14 mouse cellular contexts compared by ENCODE assay signal in the genomic region with DNA sequence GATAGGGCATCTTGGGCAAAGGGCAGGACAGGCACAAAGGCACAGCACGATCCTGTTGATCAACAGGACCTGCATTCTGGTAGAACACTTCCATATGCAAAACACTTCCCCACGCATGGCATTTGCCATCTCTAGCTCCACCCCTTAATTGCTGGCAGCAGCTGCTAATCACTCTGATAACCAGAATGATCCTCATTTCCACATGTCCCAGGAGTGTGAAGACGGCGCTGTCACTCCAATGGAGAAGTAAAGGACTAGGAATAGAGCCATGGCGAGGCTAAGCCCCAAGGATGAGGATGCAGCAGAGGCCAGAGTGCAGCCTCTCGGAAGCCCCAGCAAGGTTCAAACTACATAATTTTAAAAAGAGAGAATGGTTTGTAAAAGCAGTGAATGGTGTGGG. TPM values are rescaled to one million over a fixed set of nuclear protein-coding genes. Genes with fewer than 3 reads are reported as not detected.
DNase-seq lines count a peak whose midpoint lies in the region; ATAC-seq and TF ChIP-seq lines count a peak whose summit lies in the region.
"Had no signal": no experiment of that assay in that cellular context is flagged by ENCODE, and none has a peak within 500 bp of the region (broad histone marks: within the 10 kb centered on the region; RNA-seq: fewer than 3 reads in every experiment).

No protein-coding gene starts in this region.

- H3K9me3 ChIP-seq in hindbrain, embryonic 12.5 days (replicated peaks), result no peaks in the 10 kb centered on the region
- H3K9me3 ChIP-seq in hindbrain, embryonic 11.5 days (ENCODE audit: control insufficient read depth, low read length), result no peaks in the 10 kb centered on the region
- H3K9me3 ChIP-seq in MEL (replicated peaks; ENCODE audit: insufficient read depth, low read length), result no peaks in the 10 kb centered on the region
- H3K9me3 ChIP-seq in hindbrain, postnatal 0 days (ENCODE audit: low read length), result no peaks in the 10 kb centered on the region
- H3K9me3 ChIP-seq: kidney, embryonic 15.5 days; liver, embryonic 12.5 days had no signal

- 60% methylated on average over 6 of the region's 6 CpGs for WGBS in hindbrain, embryonic 12.5 days
- 77% methylated on average over 6 of the region's 6 CpGs for WGBS in hindbrain, embryonic 11.5 days
- WGBS in hindbrain, postnatal 0 days, result 46% methylated on average over 6 of the region's 6 CpGs

- peak; percentile 50; the same call in 1 of the 2 replicates for ATAC-seq in hindbrain, embryonic 12.5 days (ENCODE audit: low FRiP score)
- no peak for ATAC-seq in hindbrain, embryonic 11.5 days (ENCODE audit: low FRiP score)
- ATAC-seq in hindbrain, postnatal 0 days, result peak; percentile 59
- ATAC-seq: activated CD4-positive, CD25-positive, alpha-beta regulatory T cell, adult 4 months; CD4-positive, CD25-positive, alpha-beta regulatory T cell, adult 4 months; inflammation-experienced regulatory T-cells, adult 6 months; liver, embryonic 12.5 days had no signal

- peaks cover 9% of the 10 kb centered on the region for H3K4me1 ChIP-seq in hindbrain, embryonic 12.5 days
- no peaks in the 10 kb centered on the region for H3K4me1 ChIP-seq in hindbrain, embryonic 11.5 days (replicated peaks; ENCODE audit: control insufficient read depth, insufficient read depth, low read length)
- H3K4me1 ChIP-seq in MEL (ENCODE audit: control insufficient read depth in 1 of 2, insufficient read depth in 2 of 2, low read length in 2 of 2), result peaks cover 5 to 26% of the 10 kb centered on the region in 2 experiments
- H3K4me1 ChIP-seq in hindbrain, postnatal 0 days (ENCODE audit: insufficient read depth, low read length), result peaks cover 14% of the 10 kb centered on the region

- H3K9ac ChIP-seq in hindbrain, embryonic 12.5 days, result no peak overlapping the region
- no peak overlapping the region for H3K9ac ChIP-seq in hindbrain, embryonic 11.5 days (ENCODE audit: low read depth, low read length)
- H3K9ac ChIP-seq in MEL (ENCODE audit: control insufficient read depth, low read depth, low read length, poor library complexity, severe bottlenecking), result no peak overlapping the region
- H3K9ac ChIP-seq in hindbrain, postnatal 0 days (replicated peaks; ENCODE audit: low read length), result no peak overlapping the region
- H3K9ac ChIP-seq: kidney, embryonic 15.5 days; liver, embryonic 12.5 days had no signal

- H3K79me2 ChIP-seq in MEL (ENCODE audit: control insufficient read depth, insufficient read depth, low read length, poor library complexity), result no peaks in the 10 kb centered on the region

- DNase-seq in hindbrain, embryonic 11.5 days (ENCODE audit: low spot score), result no peak
- peak; percentile 13 for DNase-seq in MEL (ENCODE audit: low read depth, low spot score)
- DNase-seq in brain, embryonic 14.5 days (ENCODE audit: low read depth), result peak; percentile 75
- peak; percentile 24 for DNase-seq in hindbrain, postnatal 0 days (ENCODE audit: low spot score)
- no peak for DNase-seq in Muller cell, postnatal 12 days (ENCODE audit: inconsistent ontology term)
- DNase-seq in frontal cortex, postnatal 14 days (ENCODE audit: low spot score in 2 of 2), result no peak
- DNase-seq: adrenal gland, postnatal 36 days; thymus, adult 2 months had no signal

- no peak overlapping the region for H3K4me2 ChIP-seq in hindbrain, embryonic 12.5 days (replicated peaks)
- H3K4me2 ChIP-seq in hindbrain, embryonic 11.5 days (replicated peaks; ENCODE audit: low read depth, low read length), result no peak overlapping the region
- no peak overlapping the region for H3K4me2 ChIP-seq in hindbrain, postnatal 0 days (ENCODE audit: low read depth, low read length)
- H3K4me2 ChIP-seq: kidney, embryonic 15.5 days; liver, embryonic 12.5 days had no signal

- H3K4me3 ChIP-seq in hindbrain, embryonic 12.5 days, result no peak overlapping the region
- no peak overlapping the region for H3K4me3 ChIP-seq in hindbrain, embryonic 11.5 days (ENCODE audit: low read depth, low read length)
- no peak overlapping the region for H3K4me3 ChIP-seq in MEL (ENCODE audit: control insufficient read depth in 1 of 2, insufficient read depth in 1 of 2, low read depth in 2 of 2, low read length in 2 of 2)
- no peak overlapping the region for H3K4me3 ChIP-seq in hindbrain, postnatal 0 days (ENCODE audit: low read length)
- H3K4me3 ChIP-seq: kidney, embryonic 15.5 days; liver, embryonic 12.5 days had no signal

- no peak for TF ChIP-seq RAD21 in MEL (IDR thresholded peaks at IDR 0.05; ENCODE audit: low read depth, low read length)

- no peak overlapping the region for H3K27ac ChIP-seq in hindbrain, embryonic 12.5 days
- no peak overlapping the region for H3K27ac ChIP-seq in hindbrain, embryonic 11.5 days (ENCODE audit: low read depth, low read length)
- no peak overlapping the region for H3K27ac ChIP-seq in MEL (ENCODE audit: control insufficient read depth, low read depth, low read length)
- H3K27ac ChIP-seq in hindbrain, postnatal 0 days, result peak overlapping the region; percentile 67
- H3K27ac ChIP-seq: kidney, embryonic 15.5 days; liver, embryonic 12.5 days had no signal

- H3K27me3 ChIP-seq in hindbrain, embryonic 12.5 days, result no peaks in the 10 kb centered on the region
- H3K27me3 ChIP-seq in hindbrain, embryonic 11.5 days (ENCODE audit: control insufficient read depth, insufficient read depth, low read length), result no peaks in the 10 kb centered on the region
- H3K27me3 ChIP-seq in MEL (ENCODE audit: control insufficient read depth in 1 of 2, insufficient read depth in 2 of 2, low read length in 2 of 2), result no peaks in the 10 kb centered on the region
- no peaks in the 10 kb centered on the region for H3K27me3 ChIP-seq in hindbrain, postnatal 0 days (ENCODE audit: insufficient read depth, low read length)
- H3K27me3 ChIP-seq: kidney, embryonic 15.5 days; liver, embryonic 12.5 days had no signal

- no peak for TF ChIP-seq EP300 in MEL (IDR thresholded peaks at IDR 0.05; ENCODE audit: low read depth in 1 of 2, low read length in 2 of 2)

- no peak for TF ChIP-seq POLR2A in MEL (IDR thresholded peaks at IDR 0.05; ENCODE audit: control insufficient read depth in 1 of 2, insufficient read depth in 1 of 2, low read depth in 1 of 2, low read length in 2 of 2, poor library complexity in 1 of 2)
- TF ChIP-seq POLR2A in brain, embryonic 14.5 days (IDR thresholded peaks at IDR 0.05; ENCODE audit: borderline replicate concordance, extremely low read depth, insufficient read depth, insufficient read length, poor library complexity, severe bottlenecking), result no peak

- no peak for TF ChIP-seq CTCF in MEL (IDR thresholded peaks at IDR 0.05 in 2 of 3, conservative IDR thresholded peaks at IDR 0.05 in 1 of 3; ENCODE audit: control insufficient read depth in 1 of 3, insufficient read depth in 1 of 3, low read depth in 2 of 3, low read length in 3 of 3, poor library complexity in 1 of 3, severe bottlenecking in 1 of 3)
- no peak for TF ChIP-seq CTCF in brain, embryonic 14.5 days (IDR thresholded peaks at IDR 0.05; ENCODE audit: borderline replicate concordance, extremely low read depth, insufficient read depth, insufficient read length)
- TF ChIP-seq CTCF in hindbrain, postnatal 0 days (IDR thresholded peaks at IDR 0.05; ENCODE audit: low read depth), result no peak

- H3K36me3 ChIP-seq in hindbrain, embryonic 12.5 days, result no peaks in the 10 kb centered on the region
- H3K36me3 ChIP-seq in hindbrain, embryonic 11.5 days (ENCODE audit: control insufficient read depth, insufficient read depth, low read length), result no peaks in the 10 kb centered on the region
- H3K36me3 ChIP-seq in MEL (ENCODE audit: control insufficient read depth in 1 of 2, insufficient read depth in 2 of 2, low read length in 2 of 2), result peaks cover 0 to 19% of the 10 kb centered on the region in 2 experiments; a peak in 2 of 4 replicates
- no peaks in the 10 kb centered on the region for H3K36me3 ChIP-seq in hindbrain, postnatal 0 days (ENCODE audit: insufficient read depth, low read length)
- H3K36me3 ChIP-seq: kidney, embryonic 15.5 days; liver, embryonic 12.5 days had no signal

TF ChIP-seq in MEL, 35 proteins besides CTCF, POLR2A, EP300 and RAD21:
- TF ChIP-seq KAT2A (conservative IDR thresholded peaks at IDR 0.05; ENCODE audit: low read depth, low read length) (no peak), NRF1 (IDR thresholded peaks at IDR 0.05; ENCODE audit: insufficient read depth, low read depth, low read length, poor library complexity, severe bottlenecking) (no peak), ZC3H11A (IDR thresholded peaks at IDR 0.05; ENCODE audit: low read depth, low read length) (no peak)

RNA-seq across cellular contexts. Expression of gene Ankrd44, which starts 26.9 kb away (rescaled TPM):
- 20.9 and 23.4 TPM in 2 replicates for polyA plus RNA-seq in hindbrain, embryonic 12.5 days (2016; fragmentation: Nextera tagmentation; extraction: Ambion mirVana)
- 15.1 and 19.4 TPM in 2 replicates for polyA plus RNA-seq in hindbrain, embryonic 11.5 days (2014; fragmentation: Nextera tagmentation; extraction: Ambion mirVana)
- total RNA-seq in MEL (2012; rRNA removed), result 1.9 and 2.3 TPM in 2 replicates
- polyA plus RNA-seq in MEL (2012; ENCODE audit: insufficient read depth in 1 of 2, insufficient read length in 2 of 2, low read depth in 1 of 2, low replicate concordance in 2 of 2, missing spikeins in 1 of 2), result 1 to 10 TPM in 1 of 2 experiments, not detected in 1; 4.4 TPM
- 51.3 and 55.5 TPM in 2 replicates for polyA plus RNA-seq in brain, embryonic 14.5 days (2012; rRNA removed)
- total RNA-seq in hindbrain, postnatal 0 days (2014; rRNA removed), result 41.9 and 82.9 TPM in 2 replicates
- polyA plus RNA-seq in hindbrain, postnatal 0 days (2015; fragmentation: Nextera tagmentation; extraction: Ambion mirVana), result 13.7 and 13.8 TPM in 2 replicates

Comparison
In these comparisons a context has a peak if more than half of its experiments do, and no peak if none do; other contexts are left out.
1. DNase-seq: peak in MEL (single experiment), brain, embryonic 14.5 days (single experiment) and hindbrain, postnatal 0 days (single experiment); none in hindbrain, embryonic 11.5 days (single experiment), Muller cell, postnatal 12 days (single experiment) and frontal cortex, postnatal 14 days (0 of 2).